Mouse (Mus musculus) activated CD4-positive, CD25-positive, alpha-beta regulatory T cell, adult 4 months (primary cell): ENCODE data around the gene Fam189a1. TPM values are rescaled to one million over a fixed set of nuclear protein-coding genes. Genes with fewer than 3 reads are reported as not detected.

Experiments
- ATAC-seq: one replicate; pipeline ENCODE4 v1.8.0; 2017
- polyA plus RNA-seq, 2 experiments: library from polyadenylated mRNA; unstranded; fragments of 100-300 nt; shearing (Covaris generic); gene quantifications; one replicate each; pipeline ENCODE4 v1.2.1; 2017

Gene Fam189a1
- polyA plus RNA-seq: not detected

DNA sequence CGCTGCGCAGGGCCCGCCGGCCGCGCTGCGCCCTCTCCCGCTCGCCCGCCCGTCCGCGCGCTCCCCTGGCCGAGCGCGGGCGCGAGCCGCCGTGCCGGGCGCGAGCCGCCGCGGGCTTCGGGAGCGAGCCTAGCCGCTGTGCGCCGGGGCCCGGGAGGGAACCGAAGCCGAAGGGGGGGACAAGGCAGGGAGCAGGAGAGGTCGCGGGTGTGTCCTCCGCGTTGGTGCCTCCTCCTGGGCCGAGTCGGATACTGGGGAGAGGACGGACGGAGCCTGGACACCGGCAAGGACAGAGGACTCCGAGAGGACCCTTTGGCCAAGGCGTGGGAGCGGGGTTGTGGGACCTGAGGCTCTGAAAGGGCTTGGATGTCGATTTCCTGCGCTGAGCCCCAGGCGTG lies at the start of gene Fam189a1:
Gene Fam189a1, minus strand, starts transcription at position 57 of the 398 bp plus-strand sequence.
- no peak for ATAC-seq

DNA sequence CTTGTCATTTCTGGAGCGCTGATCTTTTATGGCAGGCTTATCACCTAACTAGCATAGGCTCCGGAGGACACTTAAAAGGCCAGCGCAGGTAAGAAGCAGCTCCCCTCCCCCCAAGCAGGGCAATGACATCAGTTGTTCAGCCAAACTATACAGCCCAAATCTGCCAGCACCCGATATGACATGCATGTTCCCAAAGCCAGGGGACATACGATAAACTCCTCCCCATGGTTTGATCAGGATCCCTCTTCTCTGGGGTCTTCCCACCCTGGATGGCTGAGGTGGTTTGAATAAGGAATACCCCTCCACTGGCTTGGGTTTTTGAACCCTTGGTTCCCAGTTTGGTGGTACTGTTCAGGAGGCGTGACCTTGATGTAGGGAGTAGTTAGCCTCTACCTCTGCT lies 49.7 kb upstream of the Fam189a1 start:
- ATAC-seq: no peak

DNA sequence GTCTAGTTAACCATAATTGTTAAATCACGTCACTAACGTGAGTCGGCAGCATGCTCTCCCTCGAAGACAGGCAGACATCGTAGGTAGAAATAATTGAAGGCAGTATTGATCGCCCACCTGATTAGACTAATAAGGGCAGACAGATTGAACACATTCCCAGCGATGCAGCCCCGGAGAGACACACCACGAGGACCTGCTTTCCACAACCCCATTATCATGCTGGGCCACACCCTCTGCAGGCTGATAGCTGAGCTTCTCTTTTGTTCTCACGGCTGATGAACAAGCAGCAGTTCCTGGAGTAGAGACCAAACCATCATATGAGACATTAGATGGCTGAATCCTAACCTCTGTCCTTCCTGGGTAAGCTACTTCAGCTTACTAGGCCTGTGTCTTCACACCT lies 46.3 kb upstream of the Fam189a1 start:
- ATAC-seq: no peak

DNA sequence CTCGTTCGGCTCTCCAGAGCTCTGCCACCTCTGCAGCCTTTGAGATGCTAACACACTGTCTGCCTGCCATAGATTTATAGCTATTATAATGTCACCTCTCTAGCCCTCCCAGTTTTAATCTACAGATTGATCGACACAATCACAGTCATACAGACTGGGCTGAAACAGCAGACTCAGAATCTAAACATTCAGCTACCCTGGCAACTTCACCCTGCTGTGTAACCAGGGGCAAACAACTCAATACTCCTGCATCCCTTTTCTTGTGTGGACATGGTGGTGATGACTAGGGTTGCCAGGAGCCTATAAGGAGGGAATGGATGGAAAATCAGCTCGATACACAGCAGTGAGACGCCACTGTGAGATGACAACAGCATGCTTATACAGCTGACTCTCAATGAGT lies 24.3 kb upstream of the Fam189a1 start:
- ATAC-seq: no peak

DNA sequence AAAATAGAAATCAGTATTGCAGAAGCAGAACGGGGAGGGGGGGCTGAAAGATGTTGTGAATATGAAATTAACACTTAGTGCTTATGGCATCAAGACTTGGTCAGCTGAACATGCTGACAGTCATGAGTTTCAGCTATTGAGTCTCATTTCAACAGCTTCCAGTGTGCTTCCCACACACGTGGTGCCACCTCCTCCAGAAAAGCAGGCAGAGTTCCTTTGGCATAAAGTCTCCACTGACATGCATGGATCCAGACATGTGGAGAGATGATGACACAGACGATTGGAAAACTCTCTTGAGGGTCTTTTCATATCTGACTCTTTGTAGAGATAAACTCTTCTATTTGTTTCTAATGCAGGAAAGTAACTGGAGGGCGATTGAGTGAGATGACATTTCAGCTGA lies 14.4 kb upstream of the Fam189a1 start:
- no peak for ATAC-seq

DNA sequence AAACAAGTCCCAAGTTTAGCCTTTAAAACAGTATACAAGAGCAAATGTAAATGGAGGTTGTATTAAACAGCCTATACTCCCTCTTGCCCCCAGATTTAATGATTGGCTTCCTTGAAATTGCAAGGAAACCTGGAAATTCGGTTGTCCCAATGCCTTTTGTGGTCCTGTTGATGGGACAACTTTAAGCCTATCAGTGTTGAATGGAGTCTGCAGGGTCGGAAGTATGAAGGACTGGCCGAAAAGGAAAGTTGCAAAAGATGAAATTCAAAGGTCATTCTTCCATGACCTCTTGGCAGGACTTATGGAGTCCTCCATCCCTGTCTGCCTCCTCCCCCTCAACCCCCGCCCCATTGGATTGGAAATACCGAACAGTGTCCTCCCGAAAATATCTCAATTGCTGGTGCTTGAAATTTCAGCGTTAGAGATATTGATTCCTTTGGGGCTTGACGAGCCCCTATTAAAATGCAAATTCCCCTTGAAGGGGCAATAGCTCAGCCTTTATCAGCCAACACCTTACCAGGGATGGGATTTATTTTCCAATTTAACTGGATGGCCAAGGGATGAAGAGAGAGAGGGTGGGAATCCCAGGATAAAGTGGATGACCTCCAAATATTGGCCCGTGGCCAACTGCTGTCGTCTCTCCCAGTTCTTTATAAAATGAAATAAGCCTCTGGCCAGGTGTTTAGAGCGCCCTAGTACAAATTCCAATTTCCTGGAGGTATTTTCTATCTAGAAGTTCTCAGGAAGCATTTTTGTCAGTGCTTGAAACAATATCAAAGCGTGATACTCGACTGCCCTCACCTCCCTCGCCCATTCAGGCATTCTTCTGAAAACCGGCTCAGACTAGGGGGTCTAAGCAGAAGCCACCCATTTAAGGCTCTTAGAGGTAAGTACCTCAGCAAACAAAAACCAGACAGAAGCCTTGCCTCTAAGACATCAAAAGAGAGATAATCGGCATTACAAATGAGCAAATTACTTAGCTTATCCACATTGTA lies 958 bp upstream of the Fam189a1 start:
- ATAC-seq: no peak

DNA sequence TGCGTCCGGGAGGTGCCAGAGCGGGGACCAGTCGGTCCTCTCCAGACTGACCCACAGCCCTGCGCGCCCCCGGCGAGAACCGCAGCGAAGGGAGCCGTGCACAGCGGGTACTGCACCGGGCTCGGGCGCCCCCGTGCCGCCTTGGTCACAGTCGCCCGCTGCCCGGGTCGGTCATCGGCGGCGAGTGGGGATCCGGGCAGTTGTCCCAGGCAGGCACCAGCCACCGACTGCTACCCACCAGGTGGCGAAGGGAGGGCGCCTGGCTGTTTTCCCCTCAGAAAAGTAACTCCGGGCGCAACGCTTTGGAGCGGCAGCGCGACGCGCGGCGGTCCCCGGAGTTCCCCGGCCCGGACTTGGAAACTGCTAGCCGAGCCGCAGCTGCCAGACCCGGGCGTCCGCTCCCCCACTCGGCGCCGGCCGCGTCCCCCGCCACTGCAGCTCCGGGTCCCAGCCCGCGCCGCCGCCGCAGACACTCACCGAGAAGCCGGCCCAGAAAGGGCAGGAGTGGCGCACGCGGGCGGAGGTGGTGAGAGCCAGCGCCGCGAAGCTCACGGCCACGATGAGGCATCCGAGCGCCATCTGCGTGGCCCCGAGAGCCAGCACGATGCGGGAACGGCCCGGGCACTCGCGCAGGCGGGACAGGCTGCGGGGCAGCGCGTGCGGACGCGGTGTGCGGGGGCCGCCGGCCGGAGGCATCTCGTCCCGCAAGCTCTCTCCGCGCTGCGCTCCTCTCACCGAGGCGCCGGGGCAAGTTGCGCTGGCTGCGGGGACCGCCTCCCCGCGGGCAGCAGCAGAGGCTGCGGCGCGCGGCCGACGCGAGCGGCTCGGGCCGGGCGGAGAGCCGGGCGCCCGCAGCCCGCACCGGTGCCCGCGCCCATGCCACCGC lies 499 bp downstream of the Fam189a1 start:
- no peak for ATAC-seq

DNA sequence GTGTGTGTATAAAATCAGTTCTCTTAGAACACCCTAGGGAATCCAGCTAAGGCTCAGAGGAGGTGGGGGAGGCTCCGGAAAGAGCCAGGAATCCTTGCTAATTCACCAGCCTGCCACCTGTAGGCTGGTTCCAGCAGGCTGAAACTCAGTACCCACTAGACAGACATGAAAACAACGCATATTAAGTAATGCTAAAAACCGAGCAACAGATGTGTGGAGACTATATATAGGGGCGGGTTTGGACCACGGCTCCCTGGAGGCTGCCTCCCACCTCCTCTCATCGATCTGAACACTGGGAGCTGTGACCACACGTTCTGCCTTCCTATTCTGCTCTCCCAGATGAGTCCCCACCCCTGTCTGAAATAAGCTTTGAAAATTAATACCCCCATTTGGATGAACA lies 1.8 kb downstream of the Fam189a1 start:
- no peak for ATAC-seq

DNA sequence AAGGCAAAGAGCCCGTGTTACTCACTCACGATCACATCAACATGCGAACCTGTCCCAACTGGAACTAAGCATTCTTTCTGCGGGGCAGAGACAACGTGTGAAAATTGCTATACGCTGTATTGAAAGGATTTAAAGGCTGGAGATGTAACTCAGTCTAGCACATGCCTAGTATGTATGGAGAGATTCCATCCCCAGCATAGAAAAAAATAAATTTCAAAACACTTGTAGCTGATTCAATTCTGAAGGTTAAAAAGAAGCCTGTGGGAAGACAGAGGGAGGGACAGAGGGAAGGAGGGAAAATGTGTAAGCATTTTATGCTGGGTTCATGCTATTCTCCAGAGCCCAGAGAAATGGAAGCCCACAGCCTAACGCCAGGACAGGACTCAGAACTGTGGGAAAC lies 2.5 kb downstream of the Fam189a1 start:
- no peak for ATAC-seq

DNA sequence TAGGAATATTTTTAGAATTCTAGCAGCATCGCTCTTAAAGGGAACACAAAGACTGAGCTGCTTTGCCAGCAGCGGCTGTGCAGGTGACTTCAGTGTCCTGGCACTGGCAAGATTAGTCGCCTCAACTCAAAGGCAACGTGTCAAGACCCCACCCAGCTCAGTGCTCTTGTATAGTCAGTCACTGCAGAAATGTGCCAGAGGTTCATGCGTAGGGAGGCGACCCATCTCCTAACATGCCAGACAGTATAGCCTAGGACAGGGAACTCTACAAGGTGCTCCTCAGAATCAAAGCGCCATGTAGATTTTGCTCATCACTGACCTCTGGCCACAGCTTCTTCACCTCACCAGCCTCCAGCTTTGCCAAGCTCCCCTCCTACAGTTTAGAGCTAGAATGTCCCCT lies 4.8 kb downstream of the Fam189a1 start:
- ATAC-seq: no peak

DNA sequence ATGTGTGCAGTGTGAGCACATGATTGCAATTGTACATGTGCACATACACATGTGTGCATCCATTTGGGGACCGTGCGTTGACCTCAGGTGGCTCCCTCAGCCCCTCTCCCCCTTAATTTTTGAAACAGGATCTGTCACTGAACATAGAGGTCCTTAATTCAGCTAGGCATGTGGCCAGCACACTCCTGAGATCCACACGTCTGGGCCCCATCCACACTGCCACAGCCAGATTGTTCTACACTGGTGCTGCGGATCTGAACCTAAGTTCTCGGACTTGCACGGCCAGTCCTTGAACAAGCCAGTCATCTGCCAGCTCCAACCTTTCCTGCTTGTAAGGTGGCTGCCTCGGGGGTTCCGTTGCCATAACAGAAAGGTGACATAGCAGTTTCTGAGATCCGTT lies 7.3 kb downstream of the Fam189a1 start:
- no peak for ATAC-seq

DNA sequence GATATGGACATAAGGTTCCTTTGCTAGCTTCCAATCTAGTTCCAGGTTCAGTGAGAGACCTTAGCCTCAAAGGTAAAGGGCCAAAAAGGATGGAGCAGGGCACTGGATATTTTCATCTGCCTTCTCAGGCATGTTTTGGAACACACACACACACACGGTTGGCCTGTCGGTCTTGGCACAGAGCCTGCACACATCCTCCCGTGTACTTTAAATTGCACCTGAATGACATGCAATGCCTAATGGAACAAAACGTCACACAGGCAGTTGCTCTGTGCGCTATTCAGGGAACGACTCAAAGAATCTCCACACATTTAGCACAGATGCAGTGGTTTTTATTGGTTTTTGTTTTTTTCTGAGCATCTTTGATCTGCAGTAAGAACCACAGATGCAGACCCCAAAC lies 11.5 kb downstream of the Fam189a1 start:
- no peak for ATAC-seq

DNA sequence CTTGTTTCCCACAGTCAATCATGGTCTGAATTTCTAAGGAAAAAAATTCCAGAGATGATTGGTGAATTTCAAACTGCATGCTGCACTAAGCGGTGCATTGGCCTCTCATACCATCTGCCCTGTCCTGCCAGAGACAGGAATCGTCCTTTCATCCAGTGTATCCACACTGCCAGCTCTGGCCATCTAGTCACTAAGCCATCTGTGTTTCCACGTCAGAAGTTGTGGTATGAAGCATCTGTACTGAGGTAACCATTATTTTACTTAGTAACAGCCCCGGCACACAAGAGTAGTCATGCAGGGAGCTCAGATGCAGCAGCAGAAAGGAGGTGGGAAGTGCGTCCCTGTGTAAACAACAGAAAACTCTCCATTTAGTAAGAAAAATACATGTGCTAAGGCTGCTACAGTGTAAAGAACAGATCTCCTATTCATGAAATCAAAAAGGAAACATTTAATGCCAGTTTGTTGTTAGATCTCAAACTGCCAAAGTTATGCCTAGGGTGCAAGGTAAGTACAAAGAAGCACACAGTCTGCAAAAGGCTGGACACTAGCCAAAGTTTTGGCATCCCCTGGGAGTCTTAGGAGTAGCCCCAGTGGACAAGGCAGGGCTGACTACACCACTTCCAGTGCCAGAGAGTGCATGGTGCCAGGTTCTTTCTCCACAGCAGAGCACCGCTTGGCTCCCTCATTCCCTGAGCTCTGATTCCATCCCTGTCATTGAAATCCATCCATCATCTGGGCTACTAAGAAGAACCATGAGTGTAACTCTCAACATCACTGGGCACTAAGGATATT lies 14.3 kb downstream of the Fam189a1 start:
- no peak for ATAC-seq

DNA sequence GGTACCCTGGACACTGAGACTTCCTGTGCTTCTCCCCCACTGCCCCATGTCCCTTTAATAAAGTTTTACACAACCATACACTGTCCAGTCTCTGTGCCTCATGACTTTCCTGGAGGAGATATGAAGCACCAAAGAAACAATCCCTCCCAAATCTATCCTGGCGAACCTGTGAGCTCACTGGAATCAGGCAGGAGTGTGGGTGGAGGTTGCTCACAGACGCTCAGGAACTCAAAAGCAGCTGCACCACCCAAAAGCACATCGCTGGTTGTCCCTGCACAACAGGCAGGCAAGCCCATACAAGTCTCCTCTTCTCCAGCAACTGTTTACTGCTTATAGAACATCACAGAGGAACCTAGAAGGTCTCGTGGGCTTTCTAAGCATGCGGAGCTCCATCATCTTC lies 15.5 kb downstream of the Fam189a1 start:
- ATAC-seq: no peak

DNA sequence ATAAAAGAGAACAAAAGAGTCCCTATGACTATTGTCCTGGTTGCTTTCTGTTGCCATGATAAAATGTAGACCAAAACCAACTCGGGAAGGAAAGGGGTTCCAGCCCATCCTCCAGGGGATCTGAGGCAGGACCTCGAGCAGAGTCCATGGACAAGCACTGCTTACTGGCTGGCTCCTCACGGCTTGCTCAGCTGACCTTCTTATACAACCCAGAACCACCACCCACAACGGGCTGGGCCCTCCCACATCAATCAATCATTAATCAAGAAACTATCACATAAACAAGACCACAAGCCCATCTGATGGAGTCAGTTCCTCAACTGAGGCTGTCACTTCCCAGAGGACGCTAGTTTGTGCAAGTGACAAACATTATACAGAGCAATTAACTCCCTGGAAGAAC lies 16.3 kb downstream of the Fam189a1 start:
- no peak for ATAC-seq

DNA sequence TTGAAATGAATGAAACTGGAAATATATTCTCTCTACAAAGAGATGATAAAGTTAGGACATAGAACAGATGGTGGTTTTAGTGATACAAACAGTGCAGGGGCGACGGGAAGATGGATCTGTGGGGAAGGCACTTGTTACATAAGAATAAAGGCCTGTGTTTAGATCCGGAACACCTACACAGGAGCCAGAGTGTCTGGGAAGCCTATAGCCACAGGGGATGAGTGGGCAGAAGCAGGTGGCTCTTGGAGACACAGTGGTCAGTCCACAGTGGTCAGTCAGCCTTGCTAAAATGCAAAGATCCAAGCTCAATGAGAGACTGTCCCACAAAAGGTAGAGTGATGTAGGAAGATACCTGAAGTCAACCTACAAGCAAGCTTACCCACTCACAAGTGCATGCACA lies 32.6 kb downstream of the Fam189a1 start:
- no peak for ATAC-seq

DNA sequence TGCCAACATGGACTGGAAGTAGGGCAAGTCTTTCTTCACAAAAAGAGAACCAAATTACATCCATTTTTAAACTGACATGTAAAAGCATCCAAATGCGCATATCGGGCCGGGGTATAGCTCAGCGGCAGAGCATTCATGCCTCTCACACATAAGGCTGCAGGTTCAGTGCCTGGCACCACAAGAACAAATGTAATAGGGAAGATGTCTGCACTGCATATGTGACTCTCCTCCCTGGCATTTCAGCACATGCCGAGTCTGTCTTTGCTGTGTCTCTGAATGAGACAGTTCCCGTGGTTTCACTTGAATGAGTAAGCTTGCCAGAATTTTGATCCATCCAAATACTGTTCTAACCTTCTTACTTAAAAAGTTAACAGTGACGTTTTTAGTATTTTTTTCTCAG lies 39.5 kb downstream of the Fam189a1 start:
- ATAC-seq: no peak

DNA sequence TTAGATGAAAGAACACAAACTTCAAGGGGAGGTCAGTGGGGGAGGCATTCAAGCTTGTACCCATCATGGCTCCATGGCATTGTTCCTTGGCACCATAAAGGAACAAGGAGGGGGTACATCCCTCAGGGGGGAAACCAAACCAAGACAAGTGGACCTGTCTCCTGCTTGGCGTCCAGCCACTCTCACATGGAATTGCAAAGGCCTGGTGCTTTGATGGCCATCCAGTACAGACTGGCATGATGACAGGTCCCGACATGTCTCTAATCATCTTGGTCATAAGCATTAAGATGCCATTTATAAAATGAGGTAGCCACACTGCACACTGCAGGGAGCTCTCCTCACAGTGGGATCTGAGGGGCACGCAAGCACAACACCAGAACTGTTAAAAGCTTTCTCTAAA lies 41.0 kb downstream of the Fam189a1 start:
- no peak for ATAC-seq

DNA sequence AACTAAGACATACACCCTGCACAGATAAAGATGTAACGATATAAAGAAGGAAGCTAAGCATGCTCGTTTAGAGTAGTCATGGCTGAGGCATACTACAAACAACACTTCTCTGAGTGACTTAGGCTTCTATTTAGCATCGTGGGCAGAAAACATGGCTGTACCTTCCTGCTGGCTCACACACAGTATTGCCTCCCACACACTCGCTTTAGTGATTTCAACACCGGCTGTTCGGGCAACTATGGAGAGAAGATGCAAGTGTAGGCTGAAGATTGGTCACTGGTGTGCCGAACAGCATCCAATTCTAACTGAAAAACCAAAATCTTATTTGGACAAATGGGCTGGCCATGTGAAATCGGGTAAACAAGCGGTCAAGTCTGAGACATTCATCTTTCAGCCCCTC lies 44.7 kb downstream of the Fam189a1 start:
- no peak for ATAC-seq

DNA sequence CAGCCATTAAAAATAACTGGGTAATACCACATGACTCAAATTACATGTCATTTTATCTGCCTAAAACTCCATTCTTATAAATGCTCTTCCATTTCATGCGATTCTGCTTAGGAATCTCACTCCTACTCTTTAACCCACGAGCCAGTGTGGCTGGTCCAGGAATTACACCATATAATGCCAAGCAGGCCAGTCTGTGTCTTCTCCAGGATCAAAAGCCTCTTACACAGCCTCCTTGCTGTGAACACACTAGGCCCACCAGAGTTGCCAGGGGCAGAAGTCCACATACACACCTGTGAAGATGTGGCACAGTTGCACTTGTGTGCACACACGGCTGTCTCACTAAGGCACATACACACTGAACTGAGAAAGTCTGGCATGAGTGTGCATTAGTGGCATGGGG lies 50.8 kb downstream of the Fam189a1 start:
- no peak for ATAC-seq

DNA sequence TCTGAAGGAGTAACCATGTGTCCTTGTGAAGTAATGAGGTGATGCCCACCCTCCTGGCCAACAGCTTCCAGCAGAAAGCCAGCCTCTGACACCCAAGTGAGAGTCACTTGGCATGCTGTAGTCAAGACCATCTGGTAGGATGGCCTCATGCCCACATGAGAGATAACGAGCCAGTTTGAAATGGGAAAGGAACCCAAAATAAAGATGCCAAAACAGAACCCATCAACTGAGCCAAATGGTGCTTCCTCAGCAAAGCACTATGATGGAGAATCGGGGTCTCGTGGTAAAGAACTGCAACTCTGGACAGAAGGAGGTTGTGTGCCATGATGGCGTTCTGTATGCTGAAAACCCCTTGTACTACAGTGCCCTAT lies 51.3 kb downstream of the Fam189a1 start:
- ATAC-seq: no peak

DNA sequence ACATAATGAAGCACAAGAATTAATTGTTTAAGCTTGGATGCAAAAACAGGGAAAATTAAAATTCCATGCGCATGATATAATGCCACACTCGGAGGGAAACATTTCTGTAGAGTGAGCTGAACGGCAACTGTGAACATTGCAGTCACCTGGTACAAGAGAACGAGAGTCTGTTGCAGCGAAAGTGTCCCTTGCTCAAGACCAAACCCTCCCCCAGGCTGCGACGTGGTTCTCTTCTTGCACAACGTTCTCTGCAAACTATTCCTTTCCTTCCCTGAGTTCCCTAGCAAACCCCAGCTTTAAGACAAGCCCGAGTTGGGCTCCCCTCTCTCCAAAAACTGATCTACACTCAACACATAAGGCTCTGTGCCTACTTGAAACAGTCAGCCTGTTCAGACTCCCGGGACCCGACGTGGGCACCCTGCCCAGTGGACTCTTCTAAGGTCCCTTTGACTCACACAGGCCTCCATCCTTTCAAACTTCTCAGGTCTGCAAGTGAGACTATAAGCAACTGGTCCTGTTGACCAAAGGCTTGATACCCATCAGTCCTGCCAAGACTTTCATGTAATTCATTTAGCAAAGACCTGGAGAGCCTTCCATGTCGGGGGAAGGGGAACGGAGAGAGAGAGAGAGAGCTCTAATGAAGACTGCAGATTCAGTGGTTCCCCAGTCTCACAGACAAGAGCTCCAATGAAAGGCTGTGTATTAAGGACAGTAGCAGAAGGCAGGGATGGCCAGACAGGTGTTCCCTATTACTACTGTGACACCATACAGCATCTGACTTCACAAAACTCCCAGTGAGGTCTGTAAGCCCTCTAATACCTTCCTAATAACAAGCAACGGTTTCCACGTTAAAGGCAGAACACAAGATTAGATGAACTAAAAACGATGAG lies 51.9 kb downstream of the Fam189a1 start:
- no peak for ATAC-seq
